Mouse (Mus musculus): Measurements from ENCODE around the gene Bhlhe41. TPM values are rescaled to one million over a fixed set of nuclear protein-coding genes. Genes with fewer than 3 reads are reported as not detected.
A peak's percentile ranks its signal among the peaks of the same experiment; 100 is the strongest.

The Bhlhe41 gene
- polyA plus RNA-seq, 1 experiment from 2014 or later: 1.1 TPM

- H3K9me3 ChIP-seq (replicated peaks; ENCODE audit: low read length): no peaks in the 10 kb centered on the region
- H3K4me2 ChIP-seq (ENCODE audit: low read length): peak overlapping the region; percentile 95
- peaks cover 23% of the 10 kb centered on the region for H3K4me1 ChIP-seq (replicated peaks; ENCODE audit: insufficient read depth, low read length)
- H3K27ac ChIP-seq: no peak overlapping the region
- peak overlapping the region; percentile 49 for H3K4me3 ChIP-seq (replicated peaks; ENCODE audit: low read depth, low read length)
- DNase-seq (ENCODE audit: low spot score) (no peak), ATAC-seq (replicated peaks; ENCODE audit: low FRiP score, low read depth) (no peak)
- peaks cover 9% of the 10 kb centered on the region for H3K27me3 ChIP-seq (ENCODE audit: insufficient read depth, low read length)
- WGBS: 2% methylated on average over 34 of the region's 35 CpGs
- no peak for TF ChIP-seq CTCF (IDR thresholded peaks at IDR 0.05; ENCODE audit: low read depth)
- H3K36me3 ChIP-seq (ENCODE audit: insufficient read depth, low read length): no peaks in the 10 kb centered on the region
- H3K9ac ChIP-seq (ENCODE audit: low read depth, low read length): peak overlapping the region; percentile 57
Measured at GRCm38 (mm10) chr6:145862739-145863064, 2.7 kb downstream of the Bhlhe41 start.

GRCm38 (mm10) chr6:145862321-145862720 is 3.0 kb downstream of the Bhlhe41 start:
- H3K27me3 ChIP-seq (ENCODE audit: insufficient read depth, low read length): peaks cover 9% of the 10 kb centered on the region
- 20% methylated on average over 4 of the region's 4 CpGs for WGBS
- peaks cover 23% of the 10 kb centered on the region for H3K4me1 ChIP-seq (replicated peaks; ENCODE audit: insufficient read depth, low read length)
- ATAC-seq (replicated peaks; ENCODE audit: low FRiP score, low read depth): no peak
- DNase-seq (ENCODE audit: low spot score): no peak
- H3K27ac ChIP-seq: no peak overlapping the region
- H3K9ac ChIP-seq (ENCODE audit: low read depth, low read length): no peak overlapping the region
- peak overlapping the region; percentile 49 for H3K4me3 ChIP-seq (replicated peaks; ENCODE audit: low read depth, low read length)
- H3K4me2 ChIP-seq (ENCODE audit: low read length): peak overlapping the region; percentile 95
- no peaks in the 10 kb centered on the region for H3K9me3 ChIP-seq (replicated peaks; ENCODE audit: low read length)
- H3K36me3 ChIP-seq (ENCODE audit: insufficient read depth, low read length): no peaks in the 10 kb centered on the region
- TF ChIP-seq CTCF (IDR thresholded peaks at IDR 0.05; ENCODE audit: low read depth): no peak

- H3K27ac ChIP-seq: no peak overlapping the region
- DNase-seq (ENCODE audit: low spot score) (no peak), ATAC-seq (replicated peaks; ENCODE audit: low FRiP score, low read depth) (no peak)
- H3K36me3 ChIP-seq (ENCODE audit: insufficient read depth, low read length): no peaks in the 10 kb centered on the region
- peaks cover 23% of the 10 kb centered on the region for H3K4me1 ChIP-seq (replicated peaks; ENCODE audit: insufficient read depth, low read length)
- no peaks in the 10 kb centered on the region for H3K9me3 ChIP-seq (replicated peaks; ENCODE audit: low read length)
- no peak overlapping the region for H3K4me2 ChIP-seq (ENCODE audit: low read length)
- 83% methylated on average over 9 of the region's 9 CpGs for WGBS
- H3K27me3 ChIP-seq (ENCODE audit: insufficient read depth, low read length): peaks cover 9% of the 10 kb centered on the region
- no peak overlapping the region for H3K9ac ChIP-seq (ENCODE audit: low read depth, low read length)
- H3K4me3 ChIP-seq (replicated peaks; ENCODE audit: low read depth, low read length): no peak overlapping the region
- TF ChIP-seq CTCF (IDR thresholded peaks at IDR 0.05; ENCODE audit: low read depth): no peak
Measured at GRCm38 (mm10) chr6:145861462-145862227, 3.7 kb downstream of the Bhlhe41 start.

GRCm38 (mm10) chr6:145860350-145860749 is 5.0 kb downstream of the Bhlhe41 start:
- H3K9ac ChIP-seq (ENCODE audit: low read depth, low read length): no peak overlapping the region
- peak; percentile 48 for TF ChIP-seq CTCF (IDR thresholded peaks at IDR 0.05; ENCODE audit: low read depth)
- ATAC-seq (replicated peaks; ENCODE audit: low FRiP score, low read depth) (no peak), DNase-seq (ENCODE audit: low spot score) (no peak)
- H3K9me3 ChIP-seq (replicated peaks; ENCODE audit: low read length): no peaks in the 10 kb centered on the region
- H3K36me3 ChIP-seq (ENCODE audit: insufficient read depth, low read length): no peaks in the 10 kb centered on the region
- H3K4me1 ChIP-seq (replicated peaks; ENCODE audit: insufficient read depth, low read length): peaks cover 15% of the 10 kb centered on the region
- H3K27ac ChIP-seq: no peak overlapping the region
- peaks cover 9% of the 10 kb centered on the region for H3K27me3 ChIP-seq (ENCODE audit: insufficient read depth, low read length)
- no peak overlapping the region for H3K4me3 ChIP-seq (replicated peaks; ENCODE audit: low read depth, low read length)
- H3K4me2 ChIP-seq (ENCODE audit: low read length): no peak overlapping the region
- 58% methylated on average over 2 of the region's 2 CpGs for WGBS

DNA sequence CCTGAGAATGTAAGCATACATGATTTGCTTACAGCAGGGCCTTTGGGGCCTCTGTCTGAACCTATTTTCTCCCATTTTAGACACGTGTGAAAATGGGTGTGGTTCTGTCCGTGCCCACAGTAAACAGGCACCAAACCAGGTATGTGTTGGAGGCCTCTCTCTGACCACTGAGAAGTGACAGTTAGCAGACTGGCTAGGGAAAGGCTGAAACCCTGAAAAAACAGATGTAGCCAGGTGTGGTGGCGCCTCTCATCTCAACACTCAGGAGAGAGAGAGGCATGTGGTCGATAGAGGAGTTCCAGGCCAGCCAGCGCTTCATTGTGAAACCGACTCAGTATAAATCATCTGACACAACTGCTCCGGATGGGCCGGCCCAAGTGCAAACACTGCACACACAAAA is 6.9 kb downstream of the Bhlhe41 start:
- no peak overlapping the region for H3K4me2 ChIP-seq (ENCODE audit: low read length)
- no peak for ATAC-seq (replicated peaks; ENCODE audit: low FRiP score, low read depth)
- no peaks in the 10 kb centered on the region for H3K9me3 ChIP-seq (replicated peaks; ENCODE audit: low read length)
- peaks cover 9% of the 10 kb centered on the region for H3K27me3 ChIP-seq (ENCODE audit: insufficient read depth, low read length)
- no peak overlapping the region for H3K9ac ChIP-seq (ENCODE audit: low read depth, low read length)
- 39% methylated on average over 8 of the region's 8 CpGs for WGBS
- peaks cover 10% of the 10 kb centered on the region for H3K4me1 ChIP-seq (replicated peaks; ENCODE audit: insufficient read depth, low read length)
- no peak for TF ChIP-seq CTCF (IDR thresholded peaks at IDR 0.05; ENCODE audit: low read depth)
- no peak for DNase-seq (ENCODE audit: low spot score)
- no peak overlapping the region for H3K4me3 ChIP-seq (replicated peaks; ENCODE audit: low read depth, low read length)
- no peak overlapping the region for H3K27ac ChIP-seq
- no peaks in the 10 kb centered on the region for H3K36me3 ChIP-seq (ENCODE audit: insufficient read depth, low read length)

GRCm38 (mm10) chr6:145857428-145857827 is 7.9 kb downstream of the Bhlhe41 start:
- Histone ChIP-seq H3K36me3 (ENCODE audit: insufficient read depth, low read length) (no peaks in the 10 kb centered on the region), H3K9ac (ENCODE audit: low read depth, low read length) (no peak overlapping the region), H3K27me3 (ENCODE audit: insufficient read depth, low read length) (peaks cover 5% of the 10 kb centered on the region), H3K4me2 (ENCODE audit: low read length) (no peak overlapping the region), H3K4me1 (replicated peaks; ENCODE audit: insufficient read depth, low read length) (peaks cover 6% of the 10 kb centered on the region), H3K4me3 (replicated peaks; ENCODE audit: low read depth, low read length) (no peak overlapping the region), H3K9me3 (replicated peaks; ENCODE audit: low read length) (no peaks in the 10 kb centered on the region), H3K27ac (no peak overlapping the region)
- ATAC-seq (replicated peaks; ENCODE audit: low FRiP score, low read depth) (no peak), DNase-seq (ENCODE audit: low spot score) (no peak)
- WGBS: 94% methylated on average over 7 of the region's 7 CpGs
- no peak for TF ChIP-seq CTCF (IDR thresholded peaks at IDR 0.05; ENCODE audit: low read depth)
